Mouse (Mus musculus) olfactory bulb, adult 2 months (tissue): ENCODE measurements around the gene Gm11757. TPM values are rescaled to one million over a fixed set of nuclear protein-coding genes. Genes with fewer than 3 reads are reported as not detected.
"Not testable (repeated sequence)": the region's sequence is repeated elsewhere in the genome, so short reads cannot be mapped to it uniquely, and the experiment has no call there.

Source experiments
- H3K27ac ChIP-seq: fragments of 200-500 bp; 2 replicates; pipeline ENCODE4 v1.5.1; 2012; ENCODE audit warnings: low read depth, low read length; ENCODE audit not compliant: insufficient read depth
- H3K4me1 ChIP-seq: fragments of 200-500 bp; 2 replicates; pipeline ENCODE4 v1.6.1; 2012; ENCODE audit warnings: low read length; ENCODE audit not compliant: control insufficient read depth, insufficient read depth
- H3K4me3 ChIP-seq: fragments of 200-500 bp; 2 replicates; pipeline ENCODE4 v1.5.1; 2012; ENCODE audit warnings: mild to moderate bottlenecking, low read depth, low read length, moderate library complexity; ENCODE audit not compliant: insufficient read depth
- WGBS: fragments of 180-500 bp; shearing (Covaris S2); methylation state at CpG from one replicate; pipeline ENCODE4 v1.1.7; 2018; 5-methylcytosine and 5-hydroxymethylcytosine counted together
- polyA plus RNA-seq: library from polyadenylated mRNA; stranded (reverse); fragments of >200 nt; gene quantifications from 2 replicates; pipeline ENCODE4 v1.2.4, GENCODE M21; 2012; ENCODE audit warnings: low replicate concordance; ENCODE audit not compliant: missing spikeins, insufficient read depth, insufficient read length

Gene Gm11757
- polyA plus RNA-seq, result not detected in 2 replicates

DNA sequence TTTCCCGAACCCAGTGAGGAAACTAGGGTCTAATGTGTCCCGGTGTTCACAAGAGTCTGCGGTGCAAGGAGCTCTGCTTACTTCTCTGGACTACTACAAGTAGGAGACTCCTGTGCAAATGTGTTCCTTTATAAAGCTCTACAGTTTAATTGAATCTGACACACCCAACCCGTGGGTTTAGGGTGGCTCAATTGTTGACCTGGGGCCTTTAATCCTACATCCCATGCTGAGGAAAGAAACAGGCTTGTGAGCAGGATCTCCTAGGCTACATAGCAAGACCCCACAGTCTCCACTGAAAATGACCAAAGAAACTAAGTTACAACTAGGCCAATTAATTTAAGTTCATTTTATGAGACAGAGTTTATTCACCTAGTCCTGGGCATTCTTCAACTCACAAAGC, at the start of gene Gm11757:
TSS of gene Gm11757 (minus strand) at position 101 of the 400 bp plus-strand sequence.
- not testable (repeated sequence) for H3K4me1 ChIP-seq, H3K4me3 ChIP-seq
- WGBS, result no CpG with 5 or more reads among the region's 4 CpGs

GRCm38 (mm10) chr4:73920660-73921059, 29.7 kb upstream of the Gm11757 start, which contains the start of gene Gm11756:
Gene Gm11756 (minus strand): TSS chr4:73920760.
- H3K4me1 ChIP-seq, H3K27ac ChIP-seq, H3K4me3 ChIP-seq: not testable (repeated sequence)
- whole genome bisulfite sequencing, result 83% methylated on average over 6 of the region's 6 CpGs

More for the DNA sequence above, at the start of gene Gm11757:
- not testable (repeated sequence) for H3K27ac ChIP-seq

DNA sequence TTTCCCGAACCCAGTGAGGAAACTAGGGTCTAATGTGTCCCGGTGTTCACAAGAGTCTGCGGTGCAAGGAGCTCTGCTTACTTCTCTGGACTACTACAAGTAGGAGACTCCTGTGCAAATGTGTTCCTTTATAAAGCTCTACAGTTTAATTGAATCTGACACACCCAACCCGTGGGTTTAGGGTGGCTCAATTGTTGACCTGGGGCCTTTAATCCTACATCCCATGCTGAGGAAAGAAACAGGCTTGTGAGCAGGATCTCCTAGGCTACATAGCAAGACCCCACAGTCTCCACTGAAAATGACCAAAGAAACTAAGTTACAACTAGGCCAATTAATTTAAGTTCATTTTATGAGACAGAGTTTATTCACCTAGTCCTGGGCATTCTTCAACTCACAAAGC, 14.9 kb upstream of the Gm11757 start, which contains the start of gene Gm13871:
TSS of gene Gm13871 (minus strand) at position 101 of the 400 bp plus-strand sequence.
- H3K4me1 ChIP-seq, H3K4me3 ChIP-seq, H3K27ac ChIP-seq: not testable (repeated sequence)
- WGBS, result no CpG with 5 or more reads among the region's 4 CpGs

GRCm38 (mm10) chr4:73876166-73876565, 14.7 kb downstream of the Gm11757 start, which contains the start of gene Gm11758:
Gene Gm11758 (minus strand): TSS chr4:73876266.
- H3K27ac ChIP-seq, H3K4me1 ChIP-seq, H3K4me3 ChIP-seq: not testable (repeated sequence)
- no CpG with 5 or more reads among the region's 4 CpGs for WGBS

Other genes starting within 250 kb of the Gm11757 start
- gene Gm11239, start 222.8 kb downstream of the Gm11757 start, polyA plus RNA-seq, result not detected in 2 replicates
- not detected in 2 replicates for gene Gm428, start 207.6 kb downstream of the Gm11757 start, polyA plus RNA-seq
- not detected in 2 replicates for gene Rasef, start 100.1 kb downstream of the Gm11757 start, polyA plus RNA-seq
- not detected in 2 replicates for gene Gm11758, start 14.8 kb downstream of the Gm11757 start, polyA plus RNA-seq
- not detected in 2 replicates for gene Gm13871, start 14.8 kb upstream of the Gm11757 start, polyA plus RNA-seq
- not detected in 2 replicates for gene Gm11756, start 29.6 kb upstream of the Gm11757 start, polyA plus RNA-seq
- gene 2310002L09Rik, start 59.7 kb upstream of the Gm11757 start, polyA plus RNA-seq, result not detected in 2 replicates
- not detected in 2 replicates for gene Frmd3, start 122.3 kb upstream of the Gm11757 start, polyA plus RNA-seq